Mouse (Mus musculus) left cerebral cortex, postnatal 36 days (tissue): Measurements from ENCODE around the gene Rnf224. TPM values are rescaled to one million over a fixed set of nuclear protein-coding genes. Genes with fewer than 3 reads are reported as not detected.

Experiments
- DNase-seq, 2 experiments: peaks; one replicate each; pipeline ENCODE4 v3.0.0; 2021 to 2022; ENCODE audit warnings: low spot score in 2 of 2, mixed read lengths in 1 of 2
- intact Hi-C: fragments of 180-260 bp; cut with DNase I; formaldehyde crosslinking; loops from one replicate; pipeline ENCODE4 v1.15.1; 2025
- total RNA-seq, 2 experiments: library from RNA; stranded (reverse); gene quantifications; 2 replicates each; pipeline ENCODE4 v1.2.3; 2021

The Rnf224 gene
- total RNA-seq, 2 experiments from 2014 or later = not detected

DNA sequence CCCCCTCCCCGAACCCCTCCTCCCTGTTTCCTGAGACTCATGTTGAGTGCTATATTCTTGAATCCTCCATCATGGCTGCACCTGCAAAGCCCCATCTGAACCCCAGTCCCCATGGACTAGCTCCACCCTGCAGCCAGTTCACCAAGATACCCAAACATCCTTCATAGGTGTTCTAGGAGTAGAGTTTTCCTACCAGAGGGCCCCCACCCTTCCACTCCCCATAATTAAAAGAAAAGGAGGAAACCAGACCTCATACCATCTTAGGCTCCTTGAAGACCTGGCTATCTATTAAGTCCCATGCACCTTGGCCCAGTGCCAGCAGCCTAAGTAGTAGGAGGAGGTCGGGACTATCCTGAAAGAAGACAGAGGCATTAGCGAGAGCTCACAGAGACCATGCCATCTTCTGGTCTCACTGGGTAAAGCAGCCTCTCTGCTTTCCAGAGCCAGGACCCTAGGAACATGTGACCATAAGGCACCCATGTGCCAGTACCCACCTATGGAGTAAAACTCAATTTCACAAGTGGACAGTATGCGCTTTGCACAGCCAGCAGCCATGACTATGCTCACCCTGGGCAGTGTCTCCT, 32.9 kb downstream of the Rnf224 start:
- DNase-seq = no peak
- intact Hi-C loops = no loop called here

DNA sequence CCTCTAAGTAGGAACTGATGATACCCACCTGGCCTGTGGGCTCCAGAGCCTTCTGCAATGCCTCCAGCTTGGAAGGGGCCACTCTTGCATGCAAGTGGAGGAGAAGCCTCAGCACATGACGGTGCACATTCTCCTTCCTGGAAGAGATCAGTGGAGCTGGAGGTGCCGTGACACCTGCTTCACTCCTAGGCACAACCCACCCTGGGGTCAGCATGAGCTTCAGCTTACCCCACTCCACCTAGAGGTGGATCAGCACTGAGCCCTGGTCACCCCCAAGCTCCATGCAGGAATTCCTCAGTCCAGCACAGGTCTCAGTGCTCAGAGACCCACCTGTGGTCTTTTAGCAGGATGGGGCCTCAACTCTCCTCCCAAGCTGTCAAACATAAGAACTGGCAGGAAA, 36.0 kb downstream of the Rnf224 start:
- DNase-seq = no peak
- intact Hi-C loops = no loop called here

DNA sequence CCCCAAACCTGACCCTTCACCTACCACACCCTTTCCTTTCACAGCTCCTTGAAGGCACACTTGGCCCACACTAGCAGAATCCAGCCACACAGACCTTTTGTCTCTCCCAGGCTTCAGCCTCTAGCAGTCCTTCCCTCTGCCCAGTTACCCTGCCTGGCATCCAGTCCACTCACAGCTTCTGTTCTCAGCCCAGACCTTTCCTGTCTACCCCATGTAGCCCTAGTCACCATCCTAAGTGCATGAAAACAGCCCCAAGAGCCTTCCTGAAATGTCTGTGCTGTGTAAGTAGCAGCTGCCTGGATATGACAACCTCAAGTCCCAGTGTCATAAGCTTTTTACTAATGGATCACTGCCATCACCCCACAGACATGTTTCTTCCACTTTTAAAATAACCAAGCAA, 38.6 kb downstream of the Rnf224 start:
- DNase-seq = no peak
- intact Hi-C loops = no loop called here

DNA sequence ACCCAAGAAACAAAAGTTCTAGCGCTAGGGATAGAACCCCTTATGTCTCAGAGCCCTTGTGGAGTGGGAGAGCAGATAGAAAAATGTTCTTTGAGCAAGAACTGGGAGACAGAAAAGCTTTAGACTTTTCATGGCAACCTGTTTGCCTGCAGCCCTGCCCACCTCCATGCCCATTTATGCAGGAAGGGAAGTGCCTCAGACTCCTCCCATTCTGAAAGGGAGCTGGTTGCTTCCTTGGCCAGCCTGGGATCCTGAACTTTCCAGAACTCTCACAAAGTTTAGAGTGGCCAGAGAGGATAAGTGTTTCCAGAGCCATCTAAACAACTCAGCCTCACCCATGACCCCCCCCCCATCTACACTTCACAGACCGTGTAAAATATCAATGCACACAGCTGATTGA, 39.4 kb downstream of the Rnf224 start:
- intact Hi-C loops = no loop called here
- no peak for DNase-seq

DNA sequence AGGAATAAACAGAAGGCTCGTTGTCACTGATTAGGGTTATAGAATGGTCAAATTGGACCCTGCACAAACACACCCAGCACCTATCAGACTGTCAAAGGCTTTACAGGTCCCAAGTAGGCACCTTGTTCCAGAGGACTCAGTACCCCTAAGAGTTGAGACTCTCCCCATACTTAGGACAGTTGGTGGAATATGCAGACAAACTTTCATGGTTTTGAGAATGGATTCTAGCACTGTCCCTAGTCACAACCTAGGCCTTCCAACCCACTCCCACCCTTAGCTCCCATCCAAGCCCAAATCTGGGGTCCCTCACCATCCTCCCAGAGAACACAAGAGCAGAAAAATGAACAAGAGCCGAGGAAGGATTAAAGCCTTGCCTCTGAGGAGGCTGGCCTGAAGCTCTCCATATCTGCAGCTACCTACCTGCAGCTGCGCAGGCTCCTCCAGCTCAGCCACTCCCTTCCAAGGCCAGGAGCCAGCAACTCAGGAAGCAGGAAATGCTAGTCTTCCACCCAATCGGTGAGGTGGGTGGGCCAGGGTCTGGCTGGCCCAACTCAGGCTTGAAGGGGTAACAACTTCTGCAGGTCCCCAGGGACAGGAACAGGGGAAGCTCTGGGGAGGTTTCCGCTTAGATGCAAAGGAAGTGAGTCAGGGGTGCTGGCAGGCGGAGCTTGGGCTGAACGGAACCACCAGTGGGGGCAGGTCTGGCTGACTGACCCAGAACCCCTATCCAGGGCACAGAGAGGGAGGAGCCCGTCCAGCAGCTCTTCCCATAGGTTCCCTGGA, 40.2 kb downstream of the Rnf224 start, which contains the start of gene Tor4a:
Gene Tor4a, minus strand, starts transcription at position 715 of the 783 bp plus-strand sequence.
- no peak for DNase-seq
- intact Hi-C loops = no loop called here

DNA sequence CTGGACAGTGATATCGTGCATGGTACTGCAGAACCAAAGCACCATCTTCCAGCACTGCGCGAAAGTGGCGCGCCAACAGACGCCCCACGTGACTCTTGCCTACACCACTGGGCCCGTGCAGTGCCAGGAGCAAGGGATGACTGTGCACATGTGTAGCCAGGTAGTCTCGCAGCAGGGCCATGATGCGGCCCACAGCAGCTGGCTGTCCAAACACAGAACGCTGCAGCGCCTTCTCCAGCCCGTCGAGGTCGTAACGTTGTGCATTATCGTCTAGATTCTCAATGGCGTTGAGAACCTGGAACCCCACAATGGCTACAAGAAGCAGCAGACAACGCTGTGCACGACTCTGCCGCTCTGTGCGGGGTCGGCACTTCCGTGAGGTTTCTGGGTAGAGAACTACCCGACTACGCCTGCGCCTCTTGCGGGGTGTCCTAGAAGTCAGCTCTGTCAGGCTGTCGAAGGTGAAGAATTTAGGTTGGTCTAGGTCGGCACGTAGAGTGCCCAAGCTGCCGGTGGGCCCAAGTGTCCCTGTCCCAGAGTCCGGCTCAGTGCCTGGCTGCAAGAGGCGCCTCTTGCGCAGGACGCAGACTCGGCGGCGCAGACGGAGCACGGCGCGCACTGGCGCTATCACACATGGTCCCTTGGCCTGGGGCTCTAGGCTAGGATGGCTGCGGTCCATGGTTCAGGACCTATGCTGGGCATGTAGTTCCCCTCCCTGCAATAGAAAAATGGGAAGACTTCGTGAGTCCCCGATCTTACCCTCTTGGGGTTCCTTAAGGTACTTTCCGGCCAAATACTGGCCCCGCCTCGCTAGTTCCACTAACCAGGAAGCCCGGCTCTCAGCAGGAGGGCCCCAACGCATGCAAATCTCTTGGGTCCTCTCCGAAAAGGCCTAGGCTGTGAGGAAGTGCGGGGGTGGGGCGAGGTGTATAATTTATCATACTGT, 41.1 kb downstream of the Rnf224 start:
- intact Hi-C loops = loop anchor here (2.0 kb wide), 1 partner anchor 59 kb away; the partner anchor contains the start of gene Tmem203
- DNase-seq = no peak

DNA sequence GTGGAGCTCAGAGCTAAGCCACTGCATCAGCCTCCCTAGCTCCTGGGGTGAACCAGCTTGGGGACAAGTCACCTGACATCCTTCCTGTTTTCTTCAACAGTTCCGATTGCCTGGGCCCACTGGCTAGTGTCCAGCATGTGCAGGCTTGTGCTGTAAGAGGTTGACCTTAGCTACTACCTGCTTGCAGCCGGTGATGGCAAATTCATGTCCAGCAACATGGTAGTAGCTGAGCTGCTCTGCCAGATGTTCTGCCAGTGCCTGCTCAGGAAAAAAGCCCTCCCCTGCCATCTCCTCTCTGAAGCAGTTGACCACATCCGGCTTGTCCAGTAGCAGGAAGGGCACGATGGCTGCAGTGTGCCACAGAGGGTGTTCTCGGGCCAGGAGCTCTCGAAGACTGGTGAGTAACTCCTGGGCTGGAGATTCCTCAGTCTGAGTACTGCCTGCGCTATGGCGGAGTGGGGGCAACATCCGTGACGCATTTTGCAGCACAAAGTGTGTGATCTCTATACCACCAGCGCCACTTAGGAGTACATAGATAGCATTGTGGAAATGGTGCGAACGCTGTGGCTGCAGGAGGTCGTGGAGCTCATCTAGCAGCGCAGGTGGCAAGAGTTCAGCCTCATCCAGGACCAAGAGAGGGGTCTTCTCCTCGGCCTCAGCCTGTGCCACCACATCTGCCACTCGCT, 42.0 kb downstream of the Rnf224 start:
- intact Hi-C loops = loop anchor here (2.0 to 5.0 kb wide), 2 partner anchors 33 to 60 kb away; partner anchors contain the start of gene Tmem203
- no peak for DNase-seq

DNA sequence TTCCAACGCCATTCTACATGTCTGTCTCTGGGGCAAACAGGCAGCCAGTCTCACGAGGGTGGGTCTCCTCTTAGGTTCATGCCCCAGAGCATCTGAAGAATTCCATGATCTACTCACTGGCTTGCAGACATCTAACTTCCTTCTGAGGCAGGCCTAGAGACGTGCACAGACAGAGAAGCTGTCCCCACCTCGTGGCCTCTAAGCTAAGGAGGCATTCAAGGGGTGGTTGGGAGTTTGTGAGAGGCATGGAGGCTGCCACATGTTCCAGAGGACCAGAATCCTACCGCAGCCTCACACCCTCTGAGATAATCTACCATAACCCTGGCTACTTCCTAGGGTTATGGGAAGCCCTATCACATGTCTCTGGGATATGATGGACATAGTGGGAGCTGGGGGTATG, 42.6 kb downstream of the Rnf224 start:
- intact Hi-C loops = loop anchor here (2.0 to 5.0 kb wide), 2 partner anchors 33 to 61 kb away; partner anchors contain the start of gene Tmem203
- no peak for DNase-seq

DNA sequence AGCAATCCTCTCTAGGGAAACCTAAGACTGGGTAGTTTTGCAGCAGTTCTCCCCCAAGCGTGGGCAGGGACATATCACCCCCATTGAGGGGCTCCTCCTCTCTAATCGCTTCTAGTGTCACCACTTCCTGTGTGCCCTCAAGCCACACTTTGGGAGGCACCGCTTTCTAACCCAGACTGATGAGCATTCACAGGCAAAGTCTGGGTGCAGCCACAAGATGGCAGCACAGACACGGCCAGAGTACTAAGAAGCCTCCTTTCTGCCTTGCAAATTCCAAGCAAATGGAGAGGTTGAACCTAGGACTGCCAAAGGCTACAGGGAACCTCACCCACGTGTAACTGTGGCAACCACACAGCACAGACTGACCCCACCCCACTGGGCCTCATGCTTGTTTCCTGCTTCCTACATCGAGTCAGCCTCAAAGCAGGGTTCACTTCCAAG, 43.2 kb downstream of the Rnf224 start:
- DNase-seq = peak; percentile 78 to 79
- intact Hi-C loops = loop anchor here (5.0 kb wide), 1 partner anchor 34 kb away; no protein-coding TSS in a partner anchor

DNA sequence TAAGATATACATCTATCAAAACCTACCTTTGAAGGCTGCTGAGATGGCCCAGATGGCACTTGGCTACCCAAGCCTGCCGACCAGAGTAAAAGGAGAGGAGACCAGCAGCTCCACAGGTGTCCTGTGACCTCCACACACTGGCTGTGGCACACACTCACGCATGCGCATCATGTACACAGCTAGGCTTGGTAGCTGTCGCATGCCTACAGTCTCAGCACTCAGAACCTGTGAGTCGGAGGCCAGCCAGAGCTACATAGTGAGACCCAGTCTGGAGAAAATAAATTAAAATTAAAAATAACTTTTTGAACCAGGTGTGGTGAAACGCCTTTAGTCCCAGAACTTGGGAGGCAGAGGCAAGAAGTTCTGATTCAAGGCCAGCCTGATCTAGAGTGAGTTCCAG, 48.7 kb downstream of the Rnf224 start:
- intact Hi-C loops = no loop called here
- no peak for DNase-seq

DNA sequence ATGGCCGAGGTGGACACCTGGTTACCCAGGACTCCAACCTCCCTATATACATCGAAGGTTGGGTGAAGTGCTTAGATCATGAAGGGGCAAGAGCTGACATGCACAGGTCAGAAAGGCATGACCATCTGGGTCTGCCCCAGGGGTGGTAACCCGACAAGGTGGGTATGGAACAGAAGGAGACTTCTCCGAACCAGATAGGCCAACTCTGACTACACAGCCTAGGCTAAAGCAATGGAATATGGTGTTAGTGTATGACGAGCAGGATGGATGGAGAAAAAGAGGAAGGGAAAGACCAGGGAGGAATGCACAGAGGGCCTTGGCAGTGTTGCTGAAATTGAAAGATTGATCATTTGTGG, 50.0 kb downstream of the Rnf224 start:
- no peak for DNase-seq
- intact Hi-C loops = no loop called here

DNA sequence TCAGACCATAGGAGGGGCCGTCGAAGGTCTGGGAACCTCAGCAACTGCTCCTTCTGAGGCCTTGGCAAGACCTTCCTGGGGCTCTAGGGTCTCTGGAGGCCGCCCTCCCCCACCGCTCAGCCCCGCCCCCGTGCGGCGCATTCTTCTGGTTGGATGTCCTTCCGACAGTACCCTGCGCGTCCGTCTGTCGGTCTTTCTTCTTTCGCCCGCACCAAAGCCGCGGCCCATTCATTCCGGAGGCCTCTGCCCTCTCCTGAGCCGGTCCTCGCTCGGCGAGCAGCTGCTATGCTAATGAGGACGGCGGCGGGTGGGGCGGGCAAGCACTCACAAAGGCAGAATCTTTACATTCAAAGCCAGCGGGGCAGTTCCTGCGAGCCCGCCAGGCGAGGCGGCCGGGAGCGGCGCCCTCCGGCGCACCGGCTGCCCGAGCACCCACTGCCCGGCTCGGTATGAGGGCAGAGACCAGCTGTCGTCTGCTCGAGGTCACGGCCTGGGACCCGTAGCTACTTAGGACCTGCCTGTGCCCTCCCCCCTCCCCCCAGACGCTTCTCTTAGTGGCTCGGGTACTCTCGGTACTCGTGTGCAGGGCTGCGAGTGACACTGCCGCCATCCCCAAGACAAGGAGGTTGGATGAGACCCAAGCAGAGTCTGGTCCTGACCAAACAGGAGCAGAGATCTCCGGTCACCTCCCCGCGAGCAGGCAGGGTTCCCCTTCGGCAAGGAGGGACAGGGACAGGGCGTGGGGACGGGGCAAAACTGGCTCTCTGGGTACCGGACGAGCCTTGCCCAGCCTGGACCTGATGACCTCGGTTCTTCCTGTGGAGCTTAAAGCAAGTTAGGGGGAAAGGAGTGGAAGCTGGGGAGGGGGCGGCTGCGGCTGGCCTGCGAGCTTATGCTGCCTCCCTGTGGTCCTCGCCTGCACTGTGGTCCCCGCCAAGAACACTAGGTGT, 50.7 kb downstream of the Rnf224 start:
- intact Hi-C loops = no loop called here
- DNase-seq = peak in 1 of 2 experiments; percentile 31

DNA sequence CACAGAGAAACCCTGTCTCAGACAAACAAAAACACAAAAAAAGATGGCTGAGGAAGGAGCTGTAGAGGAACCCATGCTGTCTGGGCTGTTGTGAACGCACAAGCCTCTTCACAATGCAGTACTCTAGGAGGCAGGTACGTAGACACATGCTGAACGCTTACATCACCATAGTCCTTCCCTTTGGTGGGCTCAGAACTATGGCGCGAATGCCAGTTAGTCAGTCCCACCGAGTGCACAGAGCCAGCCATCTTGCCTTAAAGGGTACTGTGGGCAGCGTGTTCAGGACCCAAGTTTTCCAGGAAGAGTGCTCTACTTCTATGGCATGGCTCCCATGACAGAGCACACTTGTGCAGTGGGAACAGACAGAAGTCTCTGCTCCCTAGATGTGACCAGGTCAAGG, 52.1 kb downstream of the Rnf224 start:
- intact Hi-C loops = loop anchor here (5.0 kb wide), 1 partner anchor 87 kb away; the partner anchor contains the start of gene Noxa1
- no peak for DNase-seq

Other genes starting within 250 kb of the Rnf224 start
- gene Nsmf, start 182.4 kb downstream of the Rnf224 start, total RNA-seq = 100 to 1,000 TPM; 458 to 503 TPM
- not detected for gene Entpd8, start 156.5 kb downstream of the Rnf224 start, total RNA-seq
- gene Noxa1, start 141.6 kb downstream of the Rnf224 start, total RNA-seq = not detected
- 10 to 100 TPM; 19.7 to 30.7 TPM for gene Nrarp, start 56.0 kb downstream of the Rnf224 start, total RNA-seq
- gene Tor4a, start 39.9 kb downstream of the Rnf224 start, total RNA-seq = 1 to 10 TPM; 1.6 to 2.3 TPM
- 10 to 100 TPM; 55.4 to 58.5 TPM for gene Nelfb, start 25.3 kb downstream of the Rnf224 start, total RNA-seq
- under 1 TPM in 1 of 2 experiments, not detected in 1; 0.29 TPM for gene Stpg3, start 22.1 kb downstream of the Rnf224 start, total RNA-seq
- gene Fam166a, start 18.0 kb downstream of the Rnf224 start, total RNA-seq = not detected
- gene Tubb4b, start 12.1 kb downstream of the Rnf224 start, total RNA-seq = 100 to 1,000 TPM; 334 to 390 TPM
- not detected for gene Slc34a3, start 2.4 kb downstream of the Rnf224 start, total RNA-seq
- 100 to 1,000 TPM; 244 to 282 TPM for gene Rnf208, start 5.5 kb upstream of the Rnf224 start, total RNA-seq
- not detected for gene Cysrt1, start 5.7 kb upstream of the Rnf224 start, total RNA-seq
- 1 to 10 TPM; 1.9 to 3.2 TPM for gene AL732309.1, start 10.1 kb upstream of the Rnf224 start, total RNA-seq
- 10 to 100 TPM; 32.8 to 44.3 TPM for gene Tmem203, start 18.7 kb upstream of the Rnf224 start, total RNA-seq
- gene Tprn, start 25.8 kb upstream of the Rnf224 start, total RNA-seq = 10 to 100 TPM; 18.5 to 24.7 TPM
- 10 to 100 TPM; 60.1 to 68.3 TPM for gene Ssna1, start 35.7 kb upstream of the Rnf224 start, total RNA-seq
- 10 to 100 TPM; 78.9 to 82.8 TPM for gene Anapc2, start 35.7 kb upstream of the Rnf224 start, total RNA-seq
- gene Tmem210, start 51.4 kb upstream of the Rnf224 start, total RNA-seq = not detected
- gene Lrrc26, start 53.1 kb upstream of the Rnf224 start, total RNA-seq = not detected
- 100 to 1,000 TPM; 451 to 471 TPM for gene Grin1, start 82.4 kb upstream of the Rnf224 start, total RNA-seq
- 10 to 100 TPM; 57.0 to 63.7 TPM for gene Man1b1, start 95.6 kb upstream of the Rnf224 start, total RNA-seq
- 10 to 100 TPM; 27.1 to 34.1 TPM for gene Dpp7, start 119.6 kb upstream of the Rnf224 start, total RNA-seq
- gene Uap1l1, start 128.9 kb upstream of the Rnf224 start, total RNA-seq = 10 to 100 TPM; 17.0 to 20.8 TPM
- 1 to 10 TPM; 2.7 to 4.1 TPM for gene Sapcd2, start 135.5 kb upstream of the Rnf224 start, total RNA-seq
- gene Entpd2, start 159.1 kb upstream of the Rnf224 start, total RNA-seq = 10 to 100 TPM; 12.0 to 13.9 TPM
- gene Npdc1, start 162.6 kb upstream of the Rnf224 start, total RNA-seq = 100 to 1,000 TPM; 325 to 339 TPM
- gene Fut7, start 186.5 kb upstream of the Rnf224 start, total RNA-seq = under 1 TPM in 1 of 2 experiments, not detected in 1; 0.20 TPM
- gene Abca2, start 191.9 kb upstream of the Rnf224 start, total RNA-seq = 100 to 1,000 TPM; 169 to 174 TPM
- gene Clic3, start 220.1 kb upstream of the Rnf224 start, total RNA-seq = under 1 TPM in 1 of 2 experiments, not detected in 1; 0.69 TPM
- gene Paxx, start 224.3 kb upstream of the Rnf224 start, total RNA-seq = 10 to 100 TPM; 72.8 to 75.8 TPM
- 1,000 to 10,000 TPM; 1,442 to 2,237 TPM for gene Ptgds, start 233.3 kb upstream of the Rnf224 start, total RNA-seq